Mouse (Mus musculus): ENCODE measurements around the gene Erc1. TPM values are rescaled to one million over a fixed set of nuclear protein-coding genes. Genes with fewer than 3 reads are reported as not detected.
A peak's percentile ranks its signal among the peaks of the same experiment; 100 is the strongest.

Erc1 gene
- 21.3 and 22.3 TPM in 2 replicates for polyA plus RNA-seq (2016; fragmentation: Nextera tagmentation; extraction: Ambion mirVana)

GRCm38 (mm10) chr6:119848034-119848695 is at the start of gene Erc1:
TSS of gene Erc1 (minus strand) at chr6:119848167.
- peak; percentile 94 for DNase-seq (ENCODE audit: low spot score)
- Histone ChIP-seq H3K36me3 (no peaks in the 10 kb centered on the region), H3K9me3 (replicated peaks) (no peaks in the 10 kb centered on the region), H3K27ac (replicated peaks) (peak within 1 kb of the TSS; percentile 98), H3K27me3 (ENCODE audit: low read depth, poor library complexity, severe bottlenecking) (no peaks in the 10 kb centered on the region), H3K4me1 (peaks cover 27% of the 10 kb centered on the region), H3K4me3 (peak within 1 kb of the TSS; percentile 95)
- WGBS, result under 1% methylated on average over 71 of the region's 73 CpGs

GRCm38 (mm10) chr6:119892711-119893110 is 44.7 kb upstream of the Erc1 start:
- H3K27me3 ChIP-seq (ENCODE audit: low read depth, poor library complexity, severe bottlenecking), result no peaks in the 10 kb centered on the region
- no peaks in the 10 kb centered on the region for H3K9me3 ChIP-seq (replicated peaks)
- 86% methylated on average over 7 of the region's 7 CpGs for WGBS
- H3K27ac ChIP-seq (replicated peaks), result no peak overlapping the region
- H3K4me3 ChIP-seq, result no peak overlapping the region
- no peaks in the 10 kb centered on the region for H3K4me1 ChIP-seq
- no peaks in the 10 kb centered on the region for H3K36me3 ChIP-seq
- DNase-seq (ENCODE audit: low spot score), result no peak

GRCm38 (mm10) chr6:119883151-119883550 is 35.2 kb upstream of the Erc1 start:
- Histone ChIP-seq H3K4me1 (peaks cover 5% of the 10 kb centered on the region; the same call in 1 of the 2 replicates), H3K36me3 (no peaks in the 10 kb centered on the region), H3K4me3 (no peak overlapping the region), H3K27ac (replicated peaks) (no peak overlapping the region), H3K27me3 (ENCODE audit: low read depth, poor library complexity, severe bottlenecking) (no peaks in the 10 kb centered on the region), H3K9me3 (replicated peaks) (no peaks in the 10 kb centered on the region)
- no peak for DNase-seq (ENCODE audit: low spot score)
- WGBS, result 87% methylated on average over 7 of the region's 7 CpGs

GRCm38 (mm10) chr6:119864341-119865034 is 16.5 kb upstream of the Erc1 start:
- no peaks in the 10 kb centered on the region for H3K36me3 ChIP-seq
- no peak for DNase-seq (ENCODE audit: low spot score)
- no peak overlapping the region for H3K27ac ChIP-seq (replicated peaks)
- no peak overlapping the region for H3K4me3 ChIP-seq
- WGBS, result 91% methylated on average over 11 of the region's 11 CpGs
- H3K9me3 ChIP-seq (replicated peaks), result no peaks in the 10 kb centered on the region
- H3K4me1 ChIP-seq, result peaks cover 14% of the 10 kb centered on the region
- no peaks in the 10 kb centered on the region for H3K27me3 ChIP-seq (ENCODE audit: low read depth, poor library complexity, severe bottlenecking)

GRCm38 (mm10) chr6:119861519-119861918 is 13.6 kb upstream of the Erc1 start:
- H3K9me3 ChIP-seq (replicated peaks), result no peaks in the 10 kb centered on the region
- H3K27ac ChIP-seq (replicated peaks), result peak overlapping the region; percentile 49
- DNase-seq (ENCODE audit: low spot score), result no peak
- no peaks in the 10 kb centered on the region for H3K36me3 ChIP-seq
- 36% methylated on average over 8 of the region's 8 CpGs for WGBS
- no peaks in the 10 kb centered on the region for H3K27me3 ChIP-seq (ENCODE audit: low read depth, poor library complexity, severe bottlenecking)
- peaks cover 14% of the 10 kb centered on the region for H3K4me1 ChIP-seq
- H3K4me3 ChIP-seq, result no peak overlapping the region

GRCm38 (mm10) chr6:119860236-119860635 is 12.3 kb upstream of the Erc1 start:
- no peaks in the 10 kb centered on the region for H3K9me3 ChIP-seq (replicated peaks)
- WGBS, result 93% methylated on average over 2 of the region's 2 CpGs
- no peak overlapping the region for H3K27ac ChIP-seq (replicated peaks)

GRCm38 (mm10) chr6:119855471-119855870 is 7.5 kb upstream of the Erc1 start:
- DNase-seq (ENCODE audit: low spot score), result no peak
- Histone ChIP-seq H3K36me3 (no peaks in the 10 kb centered on the region), H3K27ac (replicated peaks) (no peak overlapping the region), H3K4me3 (no peak overlapping the region), H3K9me3 (replicated peaks) (no peaks in the 10 kb centered on the region), H3K27me3 (ENCODE audit: low read depth, poor library complexity, severe bottlenecking) (no peaks in the 10 kb centered on the region), H3K4me1 (0 out of 2 replicates have a peak, but pooled peaks cover 3% of the 10 kb centered on the region)
- 91% methylated on average over 4 of the region's 4 CpGs for WGBS

More at GRCm38 (mm10) chr6:119860236-119860635, 12.3 kb upstream of the Erc1 start:
- no peaks in the 10 kb centered on the region for H3K36me3 ChIP-seq
- no peaks in the 10 kb centered on the region for H3K27me3 ChIP-seq (ENCODE audit: low read depth, poor library complexity, severe bottlenecking)
- H3K4me1 ChIP-seq, result peaks cover 14% of the 10 kb centered on the region
- DNase-seq (ENCODE audit: low spot score), result no peak
- H3K4me3 ChIP-seq, result no peak overlapping the region

GRCm38 (mm10) chr6:119854156-119854555 is 6.2 kb upstream of the Erc1 start:
- Histone ChIP-seq H3K27me3 (ENCODE audit: low read depth, poor library complexity, severe bottlenecking) (no peaks in the 10 kb centered on the region), H3K4me1 (peaks cover 11% of the 10 kb centered on the region), H3K4me3 (no peak overlapping the region), H3K27ac (replicated peaks) (no peak overlapping the region), H3K36me3 (no peaks in the 10 kb centered on the region), H3K9me3 (replicated peaks) (no peaks in the 10 kb centered on the region)
- DNase-seq (ENCODE audit: low spot score), result no peak
- 53% methylated on average over 2 of the region's 2 CpGs for WGBS

- H3K27ac ChIP-seq (replicated peaks), result no peak overlapping the region
- no peaks in the 10 kb centered on the region for H3K27me3 ChIP-seq (ENCODE audit: low read depth, poor library complexity, severe bottlenecking)
- H3K9me3 ChIP-seq (replicated peaks), result no peaks in the 10 kb centered on the region
- H3K36me3 ChIP-seq, result no peaks in the 10 kb centered on the region
- 93% methylated on average over 3 of the region's 3 CpGs for WGBS
- no peak for DNase-seq (ENCODE audit: low spot score)
- H3K4me3 ChIP-seq, result no peak overlapping the region
- peaks cover 30% of the 10 kb centered on the region for H3K4me1 ChIP-seq
These were observed 1.9 kb upstream of the Erc1 start for GRCm38 (mm10) chr6:119849858-119850257.

GRCm38 (mm10) chr6:119849348-119849709 is 1.4 kb upstream of the Erc1 start:
- Histone ChIP-seq H3K27ac (replicated peaks) (no peak overlapping the region), H3K4me3 (peak overlapping the region; percentile 95), H3K4me1 (peaks cover 29% of the 10 kb centered on the region), H3K36me3 (no peaks in the 10 kb centered on the region), H3K27me3 (ENCODE audit: low read depth, poor library complexity, severe bottlenecking) (no peaks in the 10 kb centered on the region), H3K9me3 (replicated peaks) (no peaks in the 10 kb centered on the region)
- DNase-seq (ENCODE audit: low spot score), result no peak
- whole genome bisulfite sequencing, result 71% methylated on average over 3 of the region's 3 CpGs

- WGBS, result 21% methylated on average over 13 of the region's 13 CpGs
- H3K27ac ChIP-seq (replicated peaks), result peak overlapping the region; percentile 98
These were observed 855 bp upstream of the Erc1 start for GRCm38 (mm10) chr6:119848696-119849347.

GRCm38 (mm10) chr6:119847518-119848033 is 391 bp downstream of the Erc1 start:
- Histone ChIP-seq H3K27ac (replicated peaks) (peak overlapping the region; percentile 98), H3K36me3 (no peaks in the 10 kb centered on the region)

More at GRCm38 (mm10) chr6:119848696-119849347, 855 bp upstream of the Erc1 start:
- Histone ChIP-seq H3K9me3 (replicated peaks) (no peaks in the 10 kb centered on the region), H3K4me1 (peaks cover 27% of the 10 kb centered on the region), H3K4me3 (peak overlapping the region; percentile 95), H3K27me3 (ENCODE audit: low read depth, poor library complexity, severe bottlenecking) (no peaks in the 10 kb centered on the region), H3K36me3 (no peaks in the 10 kb centered on the region)
- DNase-seq (ENCODE audit: low spot score), result no peak

More at GRCm38 (mm10) chr6:119847518-119848033, 391 bp downstream of the Erc1 start:
- Histone ChIP-seq H3K4me1 (peaks cover 31% of the 10 kb centered on the region), H3K4me3 (peak overlapping the region; percentile 95), H3K27me3 (ENCODE audit: low read depth, poor library complexity, severe bottlenecking) (no peaks in the 10 kb centered on the region), H3K9me3 (replicated peaks) (no peaks in the 10 kb centered on the region)
- DNase-seq (ENCODE audit: low spot score), result no peak
- WGBS, result under 1% methylated on average over 39 of the region's 40 CpGs
